Mouse (Mus musculus): ENCODE data around the gene Ruvbl1. TPM values are rescaled to one million over a fixed set of nuclear protein-coding genes. Genes with fewer than 3 reads are reported as not detected.

Gene Ruvbl1
- polyA plus RNA-seq, 1 experiment from 2014 or later: 94.9 TPM

- peak overlapping the region; percentile 44 for H3K4me3 ChIP-seq
- peak overlapping the region; percentile 77 for H3K27ac ChIP-seq (replicated peaks)
- peak overlapping the region; percentile 91 for H3K4me2 ChIP-seq
- no peak for ATAC-seq (ENCODE audit: low FRiP score, low read depth)
- no peaks in the 10 kb centered on the region for H3K9me3 ChIP-seq
- no peaks in the 10 kb centered on the region for H3K27me3 ChIP-seq
- peaks cover 9% of the 10 kb centered on the region for H3K4me1 ChIP-seq (replicated peaks)
- peaks cover 47% of the 10 kb centered on the region for H3K36me3 ChIP-seq
- H3K9ac ChIP-seq: no peak overlapping the region
- WGBS: 7% methylated on average over 3 of the region's 3 CpGs
These were observed 35.2 kb downstream of the Ruvbl1 start for GRCm38 (mm10) chr6:88500405-88500767.

DNA sequence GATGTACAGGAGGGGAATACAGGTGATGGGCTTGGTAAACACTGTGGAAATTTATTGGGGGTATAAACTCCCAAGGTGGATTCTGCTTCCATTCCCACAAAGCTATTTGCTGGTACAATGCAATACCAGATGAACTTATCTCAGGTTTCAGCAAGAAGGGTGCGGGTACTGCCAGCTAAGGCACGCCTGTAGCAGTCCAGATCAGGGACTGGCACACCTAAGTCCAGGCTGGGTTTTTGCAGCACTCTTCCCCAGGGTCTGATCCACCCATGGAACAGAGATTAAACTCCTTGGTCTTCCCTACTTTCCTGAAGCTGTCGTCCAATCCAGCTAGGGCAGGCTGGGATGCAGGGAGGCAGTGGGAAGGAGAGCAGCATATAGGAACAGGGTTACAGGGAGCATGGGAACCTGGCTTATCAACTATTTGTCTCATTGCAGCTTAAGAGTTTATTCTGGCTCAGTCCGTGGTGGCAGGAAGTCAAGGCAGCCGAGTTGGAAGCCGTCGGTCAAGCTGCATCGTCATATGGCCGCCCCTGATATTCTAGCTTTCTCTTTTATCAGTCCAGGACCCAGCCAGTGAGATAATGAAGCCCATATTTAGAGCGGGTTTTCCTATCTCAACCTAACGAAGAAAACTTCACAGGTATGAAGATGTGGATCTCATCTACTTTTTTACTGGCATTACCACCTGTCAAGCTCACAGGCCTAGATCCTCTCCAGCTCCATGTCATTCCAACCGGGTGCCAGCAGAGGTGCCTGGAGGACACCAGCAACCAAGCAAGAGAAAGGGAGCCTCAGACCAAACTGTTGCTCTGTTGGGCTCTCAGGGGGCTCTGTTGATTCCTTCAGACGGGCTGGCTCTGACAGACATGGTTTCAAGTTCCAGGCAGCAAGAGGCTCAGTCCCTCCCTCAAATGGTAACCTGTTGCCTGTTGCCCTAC is 37.1 kb downstream of the Ruvbl1 start:
- no peaks in the 10 kb centered on the region for H3K9me3 ChIP-seq
- H3K4me2 ChIP-seq: no peak overlapping the region
- peaks cover 59% of the 10 kb centered on the region for H3K36me3 ChIP-seq
- peaks cover 9% of the 10 kb centered on the region for H3K4me1 ChIP-seq (replicated peaks)
- H3K4me3 ChIP-seq: no peak overlapping the region
- no peak for ATAC-seq (ENCODE audit: low FRiP score, low read depth)
- WGBS: 83% methylated on average over 13 of the region's 13 CpGs
- no peak overlapping the region for H3K27ac ChIP-seq (replicated peaks)
- no peak overlapping the region for H3K9ac ChIP-seq
- no peaks in the 10 kb centered on the region for H3K27me3 ChIP-seq

DNA sequence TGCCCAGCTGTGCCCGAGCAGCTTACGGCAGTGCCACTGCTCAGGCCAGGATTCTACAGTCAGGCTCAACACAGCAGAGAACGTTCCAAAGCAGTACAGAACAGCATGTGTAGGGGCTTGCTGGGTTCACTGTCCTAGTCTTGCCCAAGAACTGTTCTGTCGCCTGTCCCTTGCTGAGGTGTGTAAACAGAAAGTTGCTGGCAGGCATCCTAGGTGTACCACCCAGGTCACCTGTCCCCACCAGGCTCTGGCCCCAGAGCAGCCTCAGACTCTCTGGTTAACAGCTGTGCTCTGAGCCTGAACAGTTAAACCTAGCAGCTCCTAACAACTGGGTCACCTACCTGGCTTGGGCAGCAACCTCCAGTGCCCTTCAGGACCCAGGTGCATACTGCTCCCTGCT is 37.8 kb downstream of the Ruvbl1 start:
- no peak overlapping the region for H3K4me2 ChIP-seq
- WGBS: 91% methylated on average over 4 of the region's 4 CpGs
- H3K9me3 ChIP-seq: no peaks in the 10 kb centered on the region
- ATAC-seq (ENCODE audit: low FRiP score, low read depth): no peak
- H3K27me3 ChIP-seq: no peaks in the 10 kb centered on the region
- H3K9ac ChIP-seq: no peak overlapping the region
- peaks cover 59% of the 10 kb centered on the region for H3K36me3 ChIP-seq
- peaks cover 9% of the 10 kb centered on the region for H3K4me1 ChIP-seq (replicated peaks)
- no peak overlapping the region for H3K4me3 ChIP-seq
- no peak overlapping the region for H3K27ac ChIP-seq (replicated peaks)

DNA sequence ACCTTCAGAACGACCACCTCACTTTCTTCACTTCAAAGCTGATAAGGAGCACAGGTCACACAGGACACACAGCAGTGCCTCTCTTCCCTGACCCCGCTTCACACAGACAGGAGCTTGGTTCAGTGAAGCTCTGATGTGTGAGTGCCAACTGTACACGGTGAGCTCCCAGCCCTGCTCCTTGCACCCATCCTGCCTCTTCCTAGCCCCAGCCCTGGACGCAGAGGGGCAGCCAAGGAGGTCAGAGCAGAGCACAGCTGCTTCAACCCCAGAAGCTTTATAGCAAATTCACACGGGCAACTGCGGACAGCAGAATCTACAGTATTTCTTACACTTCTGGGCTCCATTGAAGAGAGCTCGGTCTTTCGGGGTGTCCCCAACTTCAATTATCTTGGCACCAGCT is 48.8 kb downstream of the Ruvbl1 start:
- no peak overlapping the region for H3K27ac ChIP-seq (replicated peaks)
- no peak overlapping the region for H3K9ac ChIP-seq
- no peaks in the 10 kb centered on the region for H3K27me3 ChIP-seq
- no peak for ATAC-seq (ENCODE audit: low FRiP score, low read depth)
- H3K4me1 ChIP-seq (replicated peaks): peaks cover 17% of the 10 kb centered on the region
- no peaks in the 10 kb centered on the region for H3K9me3 ChIP-seq
- H3K4me3 ChIP-seq: no peak overlapping the region
- H3K36me3 ChIP-seq: peaks cover 65% of the 10 kb centered on the region
- H3K4me2 ChIP-seq: no peak overlapping the region
- 97% methylated on average over 8 of the region's 8 CpGs for WGBS

DNA sequence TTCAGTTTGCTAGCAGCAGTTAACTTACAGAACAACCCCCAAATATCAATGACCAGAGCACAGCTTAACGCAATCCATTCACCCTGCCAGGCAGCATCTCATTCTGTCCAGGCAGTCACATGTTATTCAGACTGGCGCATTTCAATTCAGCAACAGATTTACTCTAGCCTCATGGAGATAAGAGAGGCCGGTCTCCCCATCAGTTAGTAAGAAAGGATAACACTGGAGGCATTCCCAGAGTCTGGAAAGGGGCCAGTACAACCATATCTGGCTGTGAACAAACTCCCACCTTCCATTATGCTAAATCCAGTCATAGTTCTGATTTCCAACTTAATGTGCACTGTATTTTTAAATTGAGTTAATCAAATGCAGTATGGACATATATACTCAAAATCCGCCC is 49.3 kb downstream of the Ruvbl1 start:
- Histone ChIP-seq H3K4me1 (replicated peaks) (peaks cover 21% of the 10 kb centered on the region), H3K27me3 (no peaks in the 10 kb centered on the region), H3K27ac (replicated peaks) (no peak overlapping the region), H3K4me2 (no peak overlapping the region), H3K4me3 (no peak overlapping the region), H3K9ac (no peak overlapping the region), H3K36me3 (peaks cover 61% of the 10 kb centered on the region), H3K9me3 (no peaks in the 10 kb centered on the region)
- ATAC-seq (ENCODE audit: low FRiP score, low read depth): no peak
- 89% methylated on average over 4 of the region's 4 CpGs for WGBS

- Histone ChIP-seq H3K9me3 (no peaks in the 10 kb centered on the region), H3K4me3 (no peak overlapping the region), H3K27ac (replicated peaks) (no peak overlapping the region), H3K36me3 (peaks cover 46% of the 10 kb centered on the region), H3K4me2 (no peak overlapping the region), H3K9ac (no peak overlapping the region), H3K4me1 (replicated peaks) (peaks cover 26% of the 10 kb centered on the region), H3K27me3 (no peaks in the 10 kb centered on the region)
- WGBS: 86% methylated on average over 8 of the region's 8 CpGs
- no peak for ATAC-seq (ENCODE audit: low FRiP score, low read depth)
These were observed 50.8 kb downstream of the Ruvbl1 start for GRCm38 (mm10) chr6:88515971-88516370.

DNA sequence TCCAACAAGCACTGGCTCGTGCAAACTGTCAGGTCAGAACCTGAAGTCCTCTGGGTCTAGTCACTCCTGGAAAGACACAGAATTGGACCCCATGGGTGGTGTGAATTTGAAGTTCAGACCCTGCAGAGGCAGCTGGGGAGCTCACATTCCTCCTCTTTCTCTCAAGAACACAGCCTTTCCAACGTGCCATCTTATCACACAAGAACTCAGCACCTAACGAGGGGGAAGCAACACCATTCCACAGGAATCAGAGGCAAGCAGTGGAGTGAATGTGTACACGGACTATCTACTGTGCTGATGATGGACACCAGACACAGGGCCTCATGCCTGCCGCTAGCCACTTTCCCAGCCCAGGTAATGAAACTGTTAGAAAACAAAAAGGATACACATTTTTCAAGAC is 51.5 kb downstream of the Ruvbl1 start:
- Histone ChIP-seq H3K27ac (replicated peaks) (no peak overlapping the region), H3K4me3 (no peak overlapping the region), H3K9ac (no peak overlapping the region), H3K36me3 (peaks cover 39% of the 10 kb centered on the region), H3K27me3 (no peaks in the 10 kb centered on the region), H3K4me2 (peak overlapping the region; percentile 85; the same call in 1 of the 2 replicates), H3K4me1 (replicated peaks) (peaks cover 26% of the 10 kb centered on the region), H3K9me3 (no peaks in the 10 kb centered on the region)
- 88% methylated on average over 5 of the region's 5 CpGs for WGBS
- ATAC-seq (ENCODE audit: low FRiP score, low read depth): no peak

DNA sequence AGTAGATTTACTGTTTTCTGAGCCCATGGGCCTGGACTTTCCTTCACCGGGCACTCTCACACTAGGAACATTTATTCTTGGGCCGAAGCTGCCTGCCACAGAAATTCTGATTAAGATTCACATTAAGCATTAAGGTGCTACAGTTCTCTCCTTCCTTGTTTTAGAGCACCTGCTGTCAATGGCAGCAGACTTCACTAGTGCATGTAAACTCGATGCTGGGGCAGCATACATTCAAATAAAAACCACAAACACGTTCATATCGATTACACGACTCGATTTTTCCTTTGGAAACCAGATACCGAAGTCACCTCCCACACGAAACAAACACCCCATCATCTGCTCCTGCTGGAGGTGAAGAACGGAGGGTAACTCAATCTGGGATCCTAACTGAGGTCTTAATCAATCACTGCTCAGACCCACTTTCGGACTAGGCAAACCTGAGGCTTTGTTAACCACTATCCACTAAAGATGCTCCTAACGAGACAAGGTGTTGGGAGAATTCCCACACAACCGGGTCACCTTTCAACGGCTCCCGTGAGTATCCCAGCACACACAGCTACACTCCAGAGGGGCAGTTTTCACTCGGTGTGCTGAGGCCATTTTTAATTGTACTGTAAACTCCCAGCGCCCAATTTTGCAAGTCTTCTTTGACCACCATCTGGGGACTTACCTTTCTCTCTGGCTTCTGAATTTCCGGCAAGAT is 52.6 kb downstream of the Ruvbl1 start:
- peak overlapping the region; percentile 87 for H3K27ac ChIP-seq (replicated peaks)
- no peaks in the 10 kb centered on the region for H3K9me3 ChIP-seq
- no peak for ATAC-seq (ENCODE audit: low FRiP score, low read depth)
- H3K27me3 ChIP-seq: no peaks in the 10 kb centered on the region
- H3K4me1 ChIP-seq (replicated peaks): peaks cover 26% of the 10 kb centered on the region
- peaks cover 28% of the 10 kb centered on the region for H3K36me3 ChIP-seq
- H3K4me3 ChIP-seq: peak overlapping the region; percentile 82
- WGBS: 15% methylated on average over 18 of the region's 18 CpGs
- peak overlapping the region; percentile 89 for H3K9ac ChIP-seq
- H3K4me2 ChIP-seq: peak overlapping the region; percentile 85

- H3K4me1 ChIP-seq (replicated peaks): peaks cover 26% of the 10 kb centered on the region
- peaks cover 22% of the 10 kb centered on the region for H3K36me3 ChIP-seq
- no peaks in the 10 kb centered on the region for H3K9me3 ChIP-seq
- H3K27me3 ChIP-seq: no peaks in the 10 kb centered on the region
- ATAC-seq (ENCODE audit: low FRiP score, low read depth): peak; percentile 99
- peak within 1 kb of the TSS; percentile 85 for H3K4me2 ChIP-seq
- H3K4me3 ChIP-seq: peak within 1 kb of the TSS; percentile 82
- WGBS: under 1% methylated on average over 71 of the region's 80 CpGs
- peak within 1 kb of the TSS; percentile 89 for H3K9ac ChIP-seq
- peak within 1 kb of the TSS; percentile 94 for H3K27ac ChIP-seq (replicated peaks)
These were observed 53.4 kb downstream of the Ruvbl1 start, which contains the start of gene Sec61a1 for GRCm38 (mm10) chr6:88518404-88519263. TSS of gene Sec61a1 (minus strand) at chr6:88518905.

GRCm38 (mm10) chr6:88521821-88522220 is 56.6 kb downstream of the Ruvbl1 start:
- whole genome bisulfite sequencing: 85% methylated on average over 7 of the region's 7 CpGs
- peaks cover 22% of the 10 kb centered on the region for H3K4me1 ChIP-seq (replicated peaks)
- no peak overlapping the region for H3K4me2 ChIP-seq
- H3K36me3 ChIP-seq: no peaks in the 10 kb centered on the region
- no peaks in the 10 kb centered on the region for H3K9me3 ChIP-seq
- no peak for ATAC-seq (ENCODE audit: low FRiP score, low read depth)
- no peak overlapping the region for H3K9ac ChIP-seq
- H3K27ac ChIP-seq (replicated peaks): no peak overlapping the region
- H3K27me3 ChIP-seq: no peaks in the 10 kb centered on the region
- no peak overlapping the region for H3K4me3 ChIP-seq

- Histone ChIP-seq H3K9ac (no peak overlapping the region), H3K4me2 (no peak overlapping the region), H3K9me3 (no peaks in the 10 kb centered on the region), H3K27me3 (no peaks in the 10 kb centered on the region), H3K4me1 (replicated peaks) (peaks cover 14% of the 10 kb centered on the region), H3K27ac (replicated peaks) (no peak overlapping the region), H3K4me3 (no peak overlapping the region), H3K36me3 (no peaks in the 10 kb centered on the region)
- WGBS: 71% methylated on average over 3 of the region's 3 CpGs
- no peak for ATAC-seq (ENCODE audit: low FRiP score, low read depth)
These were observed 57.4 kb downstream of the Ruvbl1 start for GRCm38 (mm10) chr6:88522606-88523005.
